Mouse (Mus musculus) embryo, embryonic 9.5 days (tissue): ENCODE results near the gene Cldn20.

ENCODE experiments used
- DNase-seq: peaks from one replicate; pipeline ENCODE4 v3.0.0-alpha.2; 2017; ENCODE audit errors: extremely low spot score

Gene Cldn20

GRCm38 (mm10) chr17:3532254-3532653, at the start of gene Cldn20:
Gene Cldn20 (plus strand): TSS chr17:3532554.
- DNase-seq = no peak

DNA sequence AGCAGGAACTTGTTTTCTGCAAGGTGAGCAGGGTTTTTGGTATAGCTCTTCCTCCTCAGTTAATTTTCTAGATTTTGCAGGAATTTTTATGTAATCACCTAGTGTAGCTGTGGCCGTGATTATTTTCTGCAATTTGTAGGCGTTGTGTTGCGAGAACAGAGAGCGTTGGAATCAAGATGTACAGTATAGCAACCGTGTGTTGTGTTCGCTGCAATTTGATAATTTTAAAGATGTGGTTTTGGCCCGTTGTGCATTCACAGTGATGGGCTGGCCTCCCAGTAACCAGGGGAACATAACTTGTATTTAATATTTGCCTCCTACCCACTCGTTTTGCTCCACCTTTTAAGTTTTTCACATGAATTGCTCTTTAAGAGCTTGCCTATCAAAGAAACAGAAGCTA, 49.3 kb upstream of the Cldn20 start:
- DNase-seq = no peak

DNA sequence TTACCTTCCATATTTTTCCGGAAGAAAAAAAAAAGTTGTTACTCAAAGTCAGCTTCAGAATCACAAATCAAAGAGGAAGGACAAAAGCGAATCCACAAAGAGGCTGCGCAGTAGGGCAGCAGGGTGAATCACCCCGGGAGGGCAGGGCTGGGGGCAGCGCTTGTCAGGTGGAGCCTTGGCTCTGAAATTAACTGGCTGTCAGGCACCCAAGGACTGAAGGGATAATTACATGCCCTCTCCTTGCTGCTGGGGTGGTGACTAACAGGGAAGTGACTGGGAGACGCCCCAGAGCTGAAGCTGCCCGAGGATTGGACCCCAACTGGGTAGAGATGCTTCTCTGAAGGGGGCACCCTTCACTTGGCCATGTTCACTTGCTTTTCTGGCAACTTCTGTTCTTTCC, 46.5 kb upstream of the Cldn20 start:
- DNase-seq = no peak

DNA sequence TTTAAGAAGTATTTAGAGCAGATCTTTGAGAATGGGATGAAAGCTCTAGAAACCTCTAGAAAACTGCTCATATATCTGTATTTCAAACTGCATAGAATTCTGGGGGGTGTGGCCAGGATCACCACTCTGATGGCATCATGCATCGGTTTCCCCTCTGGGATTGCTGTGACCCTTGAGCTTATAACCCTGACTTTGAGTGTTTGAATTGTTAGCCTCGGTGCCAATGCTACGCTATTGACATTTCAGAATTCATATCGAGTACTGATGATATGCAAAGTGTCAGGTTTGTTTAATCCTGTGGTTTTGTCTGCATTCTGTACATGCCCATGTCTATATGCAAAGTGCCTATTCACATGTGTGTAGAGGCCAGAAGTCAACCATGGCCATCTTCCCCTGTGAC, 45.1 kb upstream of the Cldn20 start:
- DNase-seq = no peak

DNA sequence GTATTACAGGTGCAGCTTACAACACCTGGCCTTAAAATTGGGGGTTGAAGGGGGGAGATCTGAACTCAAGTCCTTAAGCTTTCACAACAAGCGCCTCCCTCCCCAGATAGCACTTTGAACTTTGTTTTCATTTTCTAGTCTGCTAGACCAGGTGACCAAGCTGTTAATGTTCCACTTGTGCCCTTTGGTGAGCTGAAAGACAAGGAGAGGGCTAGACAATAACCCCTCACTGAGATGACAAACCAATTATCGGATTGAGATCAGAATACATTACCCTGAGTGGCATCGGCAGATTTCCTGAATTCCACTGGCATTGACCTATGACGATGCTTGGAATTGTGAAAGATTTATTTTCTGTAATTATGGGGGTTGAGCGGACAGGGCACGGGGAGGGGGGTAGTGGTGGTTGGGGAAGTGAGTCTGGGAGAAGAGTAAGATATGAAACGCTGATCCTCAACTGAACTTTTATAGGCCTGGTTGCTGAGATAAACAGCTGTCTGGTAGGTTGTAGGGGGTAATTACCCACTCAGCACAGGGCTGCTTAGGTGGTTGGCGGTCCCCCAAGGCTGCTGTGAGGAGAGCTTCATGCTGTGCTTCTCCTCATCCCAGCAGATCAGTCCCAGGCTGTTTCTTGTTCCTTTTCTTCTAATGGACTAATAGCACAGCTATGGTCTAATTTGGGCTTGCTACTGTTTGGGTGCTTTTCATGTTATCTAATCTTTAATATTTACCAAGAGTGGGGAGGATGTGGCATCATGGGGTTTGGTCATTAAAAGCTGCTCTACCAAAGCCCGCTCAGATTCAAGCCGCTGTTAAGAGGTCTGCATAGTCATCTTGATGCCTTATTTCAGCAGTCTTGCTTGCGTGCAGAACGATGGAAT, 44.4 kb upstream of the Cldn20 start:
- DNase-seq = no peak

DNA sequence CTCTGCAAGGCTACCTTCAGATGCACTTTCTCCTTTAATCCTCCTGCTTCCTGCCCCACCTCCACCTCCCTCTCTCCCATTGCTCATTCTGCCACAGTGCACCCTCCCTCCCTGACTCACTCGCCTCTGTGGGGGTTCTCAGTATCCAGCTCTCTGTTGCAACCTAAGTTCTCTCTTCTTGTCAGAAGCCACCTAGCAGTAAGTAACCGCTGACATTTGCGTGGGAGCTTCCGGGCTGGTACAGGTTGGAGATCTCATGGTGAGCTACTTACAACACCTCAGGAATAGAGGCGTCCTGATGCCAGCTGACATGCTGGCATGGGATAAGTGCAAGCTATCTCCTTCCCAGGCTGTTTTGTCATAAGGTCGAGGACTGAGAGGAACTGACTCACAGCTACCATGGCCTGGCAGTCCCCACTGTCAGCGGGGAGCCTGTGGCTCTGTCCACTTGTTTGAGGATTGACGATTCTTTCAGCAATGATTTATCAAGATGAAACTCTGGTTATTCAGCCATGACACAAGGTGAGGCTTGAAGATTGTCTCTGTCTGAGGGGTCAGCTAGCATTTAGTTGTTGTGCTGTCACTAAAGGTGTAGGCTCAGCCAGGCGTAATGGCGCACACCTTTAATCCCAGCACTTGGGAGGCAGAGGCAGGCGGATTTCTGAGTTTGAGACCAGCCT, 42.0 kb upstream of the Cldn20 start:
- DNase-seq = no peak

DNA sequence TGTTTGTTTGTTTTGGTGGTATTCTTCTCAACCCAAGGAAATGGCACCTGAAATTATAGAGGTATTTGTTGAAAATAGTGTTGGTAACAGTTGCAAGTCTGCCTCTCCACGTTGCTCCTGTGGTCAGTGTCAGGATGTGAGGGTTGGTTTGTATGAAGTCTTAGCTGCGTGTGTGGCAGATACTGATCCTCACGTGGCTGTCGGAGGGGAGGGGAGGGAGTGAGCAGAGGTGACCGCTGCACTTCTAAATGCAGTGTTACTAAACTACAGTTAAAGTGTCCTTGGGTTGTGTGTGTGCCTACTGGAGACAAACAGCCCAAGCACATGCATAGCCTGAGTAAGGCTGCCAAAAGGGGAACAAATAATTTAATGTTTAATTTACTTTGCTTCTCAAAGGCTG, 41.3 kb upstream of the Cldn20 start:
- DNase-seq = no peak

DNA sequence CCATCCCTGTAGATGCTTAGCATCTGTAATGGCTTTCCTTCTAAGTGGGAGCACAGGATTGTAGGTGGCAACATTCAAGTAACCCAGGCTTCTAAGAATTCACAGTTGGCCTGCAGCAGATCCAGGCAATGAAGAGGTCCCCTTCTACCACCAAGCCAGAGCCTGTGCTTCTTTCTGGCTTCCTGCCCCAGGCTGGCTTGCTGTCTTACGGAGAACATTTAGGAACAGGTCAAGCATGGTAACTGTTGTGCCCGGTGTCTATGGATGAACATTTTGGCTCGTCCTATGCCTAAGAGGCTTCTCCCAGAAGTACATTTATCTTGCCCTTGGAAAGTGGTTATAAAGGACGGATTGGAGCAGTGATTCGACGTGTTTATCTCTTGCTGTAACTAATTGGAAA, 40.7 kb upstream of the Cldn20 start:
- DNase-seq = no peak

GRCm38 (mm10) chr17:3495576-3495975, 36.8 kb upstream of the Cldn20 start:
- DNase-seq = no peak

GRCm38 (mm10) chr17:3496080-3496479, 36.3 kb upstream of the Cldn20 start:
- no peak for DNase-seq

DNA sequence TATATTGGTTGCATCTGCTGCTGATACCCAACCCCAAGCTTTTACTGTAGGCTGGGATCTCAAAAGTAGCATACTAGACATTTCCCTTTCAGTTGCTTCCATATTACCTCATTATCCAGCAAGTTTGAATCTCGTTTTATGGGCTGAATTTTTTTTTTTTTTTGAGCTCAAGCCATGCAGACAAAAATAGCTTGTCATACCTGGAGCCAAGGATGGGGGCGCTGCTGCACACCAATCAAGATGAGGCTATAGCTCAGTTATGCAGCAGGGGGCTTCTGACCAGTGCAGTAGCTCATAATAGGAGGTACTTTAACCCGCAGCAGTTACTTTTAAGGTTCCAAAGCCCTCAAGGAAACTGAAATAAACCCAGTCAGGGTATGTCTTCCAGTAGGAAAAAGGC, 34.3 kb upstream of the Cldn20 start:
- peak; percentile 54 for DNase-seq

GRCm38 (mm10) chr17:3498580-3498979, 33.8 kb upstream of the Cldn20 start:
- DNase-seq = no peak

DNA sequence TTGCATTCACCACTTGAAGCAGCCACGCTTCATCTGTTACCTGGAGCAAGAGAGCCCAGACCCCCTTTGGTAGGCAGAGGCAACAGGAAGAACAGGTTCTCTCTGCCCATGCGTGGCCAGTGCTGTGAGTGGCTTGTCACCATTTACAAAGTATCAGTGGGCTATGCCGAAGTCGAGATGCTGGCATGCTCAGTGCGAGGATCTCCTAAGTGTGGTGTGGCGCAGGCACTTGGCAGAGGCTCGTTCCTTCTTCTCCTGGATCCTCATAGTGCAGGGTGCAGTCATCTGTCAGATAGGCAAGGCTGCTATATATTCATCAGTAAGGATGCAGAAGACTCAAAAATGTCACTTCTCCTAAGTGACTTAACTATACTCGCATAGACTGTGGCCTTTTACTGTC, 32.9 kb upstream of the Cldn20 start:
- DNase-seq = no peak

- DNase-seq = no peak
Observed at GRCm38 (mm10) chr17:3500076-3500475, 32.3 kb upstream of the Cldn20 start.

- no peak for DNase-seq
Observed at GRCm38 (mm10) chr17:3500936-3501335, 31.4 kb upstream of the Cldn20 start.

GRCm38 (mm10) chr17:3505711-3506110, 26.6 kb upstream of the Cldn20 start:
- no peak for DNase-seq

DNA sequence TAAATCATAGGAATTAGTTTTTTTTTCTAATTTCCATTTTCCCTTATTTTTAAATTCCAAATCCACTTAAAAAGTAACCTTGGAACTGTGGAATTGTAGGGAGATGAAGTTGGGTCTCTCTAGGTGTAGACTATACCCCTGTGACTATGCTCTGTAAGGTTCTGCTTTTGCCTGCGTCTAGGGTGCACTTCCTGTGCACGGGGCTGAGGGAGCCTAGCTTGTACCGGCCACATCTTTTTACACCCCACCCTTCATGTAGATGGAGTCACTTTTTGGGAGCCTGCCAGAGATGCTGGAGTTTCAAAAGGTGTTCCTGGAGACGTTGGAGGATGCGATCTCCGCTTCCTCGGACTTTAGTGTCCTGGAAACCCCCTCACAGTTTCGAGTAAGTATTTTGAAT, 25.8 kb upstream of the Cldn20 start:
- DNase-seq = no peak

- peak; percentile 49 for DNase-seq
Observed at GRCm38 (mm10) chr17:3509841-3510240, 22.5 kb upstream of the Cldn20 start.

- no peak for DNase-seq
Observed at GRCm38 (mm10) chr17:3514316-3514715, 18.0 kb upstream of the Cldn20 start.

DNA sequence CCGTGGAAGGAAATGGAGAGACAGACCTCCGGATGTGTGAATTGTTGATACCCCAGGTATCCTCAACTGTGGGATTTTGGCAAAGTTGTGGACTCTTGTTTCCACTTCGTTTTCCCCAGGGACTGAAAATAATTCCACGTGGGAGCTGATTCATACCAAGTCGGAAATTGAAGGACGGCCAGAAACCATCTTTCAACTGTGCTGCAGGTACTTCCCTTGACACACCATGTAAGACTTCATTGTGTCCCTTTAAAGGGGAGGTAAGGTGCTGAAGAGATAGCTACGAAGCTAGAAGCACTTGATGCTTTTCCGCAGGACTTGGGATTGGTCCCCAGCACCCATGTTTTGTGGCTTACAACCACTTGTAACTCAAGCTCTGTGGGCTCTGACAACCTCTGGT, 16.5 kb upstream of the Cldn20 start:
- DNase-seq = no peak

DNA sequence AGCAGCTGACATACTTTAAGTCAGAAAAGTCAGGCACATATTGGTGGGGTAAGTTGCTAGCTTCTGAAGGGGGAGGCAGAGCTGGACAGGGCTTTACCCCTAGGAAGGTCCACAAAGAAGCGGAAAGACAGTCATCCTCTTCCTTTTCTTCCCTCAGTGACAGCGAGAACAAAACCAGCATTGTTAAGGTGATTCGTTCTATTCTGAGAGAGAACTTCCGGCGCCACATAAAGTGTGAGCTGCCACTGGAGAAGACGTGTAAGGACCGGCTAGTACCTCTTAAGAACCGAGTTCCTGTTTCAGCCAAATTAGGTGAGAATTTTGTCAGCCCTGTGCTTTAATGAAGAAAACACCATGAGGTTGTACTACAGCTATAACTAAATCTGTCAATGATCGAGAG, 15.9 kb upstream of the Cldn20 start:
- no peak for DNase-seq

DNA sequence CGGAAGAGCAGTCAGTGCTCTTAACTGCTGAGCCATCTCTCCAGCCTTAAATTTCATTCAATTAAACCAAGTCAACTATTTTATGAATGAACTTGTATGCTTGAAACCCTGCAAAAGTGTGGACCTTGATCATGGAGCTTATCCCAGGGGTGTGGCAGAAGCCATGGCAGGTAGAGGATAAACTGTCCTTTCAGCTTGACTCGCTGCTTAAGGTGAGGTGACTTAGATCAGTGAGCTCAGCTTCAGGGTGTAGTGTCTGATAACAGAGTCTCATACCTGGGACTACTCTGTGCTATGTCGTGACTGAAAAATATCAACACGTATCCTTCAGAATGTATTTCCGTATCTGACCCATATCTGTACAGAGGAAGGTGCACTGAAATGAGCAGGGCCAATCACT, 12.0 kb upstream of the Cldn20 start:
- no peak for DNase-seq

- no peak for DNase-seq
Observed at GRCm38 (mm10) chr17:3527841-3528471, 4.4 kb upstream of the Cldn20 start.
